Mouse (Mus musculus) heart, postnatal 0 days (tissue): ENCODE measurements around the gene Ptchd4.

Source experiments
- CTCF ChIP-seq: IDR thresholded peaks from 2 replicates; pipeline ENCODE4 v1.5.1; 2016; ENCODE audit warnings: antibody characterized with exemption, control low read depth, low read depth
- EP300 ChIP-seq: IDR thresholded peaks from 2 replicates; pipeline ENCODE4 v1.6.1; 2016; ENCODE audit warnings: antibody characterized with exemption, low read depth

DNA sequence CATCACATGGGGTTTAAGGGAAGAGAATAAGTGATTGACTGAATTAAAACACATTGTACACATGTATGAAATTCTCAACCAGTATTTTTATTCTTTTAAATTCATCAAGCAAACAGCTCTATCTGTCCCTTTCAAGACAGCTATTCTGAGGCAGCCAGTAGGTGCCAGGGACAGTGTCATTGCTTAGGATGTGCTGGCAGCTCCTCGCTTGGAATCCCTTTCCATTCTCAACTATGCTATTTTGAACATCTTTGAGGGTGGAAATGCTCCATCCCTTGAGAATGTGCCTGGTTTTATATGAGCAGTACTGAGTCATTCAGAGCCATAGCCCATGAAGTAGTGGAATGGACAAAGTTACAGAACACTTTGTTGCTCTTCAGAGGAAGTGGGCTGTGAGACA, 112.2 kb downstream of the Ptchd4 start:
- no peak for TF ChIP-seq CTCF
- no peak for TF ChIP-seq EP300
